Mouse (Mus musculus): ENCODE data around the gene Dvl2.

DNA sequence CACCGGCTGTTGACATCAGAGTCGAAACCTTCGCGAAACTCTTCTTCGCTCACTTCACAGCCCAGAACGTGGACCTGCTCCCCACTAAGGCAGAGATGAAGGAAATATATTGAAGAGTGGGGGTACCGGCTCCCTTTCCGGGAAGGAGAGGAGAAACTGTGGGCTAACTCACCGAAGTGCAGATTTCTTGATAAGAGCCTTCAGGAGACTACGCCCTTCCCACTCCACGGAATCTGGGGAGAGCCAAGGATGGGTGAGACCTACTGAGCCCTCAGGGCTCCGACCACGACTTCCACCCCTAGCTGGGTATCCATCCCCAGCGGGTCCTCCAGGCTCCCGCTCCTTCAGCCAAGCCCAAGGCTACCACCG, 20.6 kb upstream of the Dvl2 start:
- TF ChIP-seq CTCF (IDR thresholded peaks at IDR 0.05; ENCODE audit: borderline replicate concordance, extremely low read depth, insufficient read depth, insufficient read length) (no peak), POLR2A (IDR thresholded peaks at IDR 0.05; ENCODE audit: borderline replicate concordance, extremely low read depth, insufficient read depth, insufficient read length, poor library complexity, severe bottlenecking) (no peak)

Measured in brain, embryonic 14.5 days (tissue).